Mouse (Mus musculus) urinary bladder, postnatal 10 days (tissue): ENCODE measurements around the gene Zfpl1.

Experiments
- DNase-seq: peaks from one replicate; pipeline ENCODE4 v3.0.0; 2022; ENCODE audit warnings: low spot score

Gene Zfpl1

GRCm38 (mm10) chr19:6097847-6098246 is 13.1 kb upstream of the Zfpl1 start:
- no peak for DNase-seq

- DNase-seq = no peak
Measured at GRCm38 (mm10) chr19:6094119-6094518, 9.4 kb upstream of the Zfpl1 start, which contains the start of gene AC131692.1. Gene AC131692.1, plus strand, starts transcription at chr19:6094419.

GRCm38 (mm10) chr19:6088841-6089240 is 4.1 kb upstream of the Zfpl1 start:
- DNase-seq = no peak

GRCm38 (mm10) chr19:6085417-6085879 is 692 bp upstream of the Zfpl1 start:
- no peak for DNase-seq

GRCm38 (mm10) chr19:6082156-6082555 is 2.6 kb downstream of the Zfpl1 start, which contains the start of gene Gm28374:
Gene Gm28374, minus strand, starts transcription at chr19:6082256.
- DNase-seq = no peak

GRCm38 (mm10) chr19:6079983-6080480 is 4.7 kb downstream of the Zfpl1 start, which contains the start of gene Tmem262:
Gene Tmem262, plus strand, starts transcription at chr19:6080033.
- DNase-seq = no peak

GRCm38 (mm10) chr19:6076564-6077393 is 8.0 kb downstream of the Zfpl1 start, which contains the start of gene Vps51:
Gene Vps51, minus strand, starts transcription at chr19:6077231.
- DNase-seq = peak; percentile 38

GRCm38 (mm10) chr19:6073889-6074288 is 10.9 kb downstream of the Zfpl1 start:
- no peak for DNase-seq

GRCm38 (mm10) chr19:6071261-6071660 is 13.5 kb downstream of the Zfpl1 start:
- no peak for DNase-seq

- DNase-seq = no peak
Measured at GRCm38 (mm10) chr19:6070571-6071250, 14.0 kb downstream of the Zfpl1 start.

- DNase-seq = no peak
Measured at GRCm38 (mm10) chr19:6069851-6070250, 14.9 kb downstream of the Zfpl1 start.

GRCm38 (mm10) chr19:6068951-6069350 is 15.8 kb downstream of the Zfpl1 start:
- no peak for DNase-seq

- peak; percentile 64 for DNase-seq
Measured at GRCm38 (mm10) chr19:6067724-6068415, 16.9 kb downstream of the Zfpl1 start, which contains the start of gene Tm7sf2. Gene Tm7sf2, minus strand, starts transcription at chr19:6068373.

GRCm38 (mm10) chr19:6067011-6067723 is 17.6 kb downstream of the Zfpl1 start:
- no peak for DNase-seq

- no peak for DNase-seq
Measured at GRCm38 (mm10) chr19:6066571-6066970, 18.2 kb downstream of the Zfpl1 start.

GRCm38 (mm10) chr19:6063081-6063480 is 21.7 kb downstream of the Zfpl1 start:
- no peak for DNase-seq

- DNase-seq = no peak
Measured at GRCm38 (mm10) chr19:6062418-6062817, 22.3 kb downstream of the Zfpl1 start.

- DNase-seq = no peak
Measured at GRCm38 (mm10) chr19:6061641-6062302, 23.0 kb downstream of the Zfpl1 start.

GRCm38 (mm10) chr19:6061021-6061533 is 23.7 kb downstream of the Zfpl1 start, which contains the start of gene Znhit2:
Gene Znhit2, plus strand, starts transcription at chr19:6061192.
- peak; percentile 62 for DNase-seq

GRCm38 (mm10) chr19:6058966-6059365 is 25.8 kb downstream of the Zfpl1 start:
- DNase-seq = no peak
